Mouse (Mus musculus): ENCODE measurements at regions not wholly inside any gene's neighbourhood (a gene's known extent, or its start where the extent isn't known, plus 50 kb on each side); places are given as distances from the start of the nearest gene placed in this dataset.

- DNase-seq: no peak
Observed at GRCm38 (mm10) chr1:143878266-143878665, 101.2 kb downstream of the Uchl5 start.

- no peak for DNase-seq
Observed at GRCm38 (mm10) chr1:143860319-143860718, 83.2 kb downstream of the Uchl5 start.

- no peak for DNase-seq
Observed at GRCm38 (mm10) chr1:143858532-143858931, 81.5 kb downstream of the Uchl5 start.

Measured in spleen, adult 18-20 months (tissue).